Mouse (Mus musculus) cerebellum, adult (tissue): Measurements from ENCODE around the gene Cep78.

Experiments used
- ATAC-seq: cut with Nextera tagmentation; 2 replicates; pipeline ENCODE4 v1.9.2; 2017; ENCODE audit warnings: mild to moderate bottlenecking, moderate library complexity, mixed read lengths; ENCODE audit not compliant: insufficient number of reproducible peaks, low FRiP score, low TSS enrichment

Gene Cep78

GRCm38 (mm10) chr19:15913249-15913997 is 71.4 kb downstream of the Cep78 start:
- no peak for ATAC-seq

GRCm38 (mm10) chr19:15911441-15911840 is 73.3 kb downstream of the Cep78 start:
- no peak for ATAC-seq

GRCm38 (mm10) chr19:15910987-15911386 is 73.8 kb downstream of the Cep78 start:
- ATAC-seq = no peak

DNA sequence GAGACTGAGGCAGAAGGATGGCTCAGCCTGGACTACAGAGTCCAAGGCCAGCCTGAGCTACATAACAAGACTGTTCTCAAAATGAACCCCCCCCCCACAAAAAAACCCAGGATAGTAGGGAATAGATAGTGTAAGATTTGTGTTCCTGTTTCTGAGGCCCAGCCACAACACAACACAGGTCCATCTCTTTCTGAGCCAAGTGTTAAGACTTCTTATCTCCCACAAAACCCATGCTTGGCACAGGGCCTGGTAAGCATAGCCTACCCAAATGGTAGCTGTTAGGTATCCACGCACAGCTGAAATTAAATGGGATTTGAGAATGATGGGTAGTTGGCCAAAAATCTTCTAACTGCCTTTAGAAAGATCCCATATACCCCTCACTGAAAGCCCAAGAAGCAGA is 74.3 kb downstream of the Cep78 start:
- no peak for ATAC-seq

GRCm38 (mm10) chr19:15908016-15908415 is 76.8 kb downstream of the Cep78 start:
- ATAC-seq = no peak
